Mouse (Mus musculus): ENCODE data around the gene Jazf1.

Jazf1 gene

DNA sequence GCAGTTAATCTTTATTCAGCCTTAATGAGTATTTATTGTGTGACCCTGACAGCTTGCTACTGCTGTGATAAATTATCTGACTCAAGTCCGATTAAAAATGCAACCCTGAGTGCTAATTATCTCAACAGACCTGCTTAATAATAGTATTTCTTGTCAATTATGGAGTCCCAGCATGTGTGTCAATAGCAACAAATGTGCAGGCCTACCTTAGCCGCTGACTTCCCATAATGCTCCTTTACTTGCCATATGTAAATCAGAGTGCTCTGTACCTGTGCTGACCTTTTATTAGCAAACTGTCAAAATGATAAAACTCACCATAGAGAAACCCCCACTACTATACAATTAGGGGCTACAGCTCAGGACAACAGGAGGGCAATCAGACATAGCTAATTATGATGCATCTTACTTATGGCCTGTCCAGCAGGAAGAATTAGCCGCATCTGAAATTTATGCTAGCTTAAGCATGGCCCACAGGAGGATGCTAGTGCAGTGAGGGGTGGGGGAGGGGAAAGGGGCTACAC, 209.5 kb downstream of the Jazf1 start:
- DNase-seq (ENCODE audit: low spot score in 2 of 2) = no peak

DNA sequence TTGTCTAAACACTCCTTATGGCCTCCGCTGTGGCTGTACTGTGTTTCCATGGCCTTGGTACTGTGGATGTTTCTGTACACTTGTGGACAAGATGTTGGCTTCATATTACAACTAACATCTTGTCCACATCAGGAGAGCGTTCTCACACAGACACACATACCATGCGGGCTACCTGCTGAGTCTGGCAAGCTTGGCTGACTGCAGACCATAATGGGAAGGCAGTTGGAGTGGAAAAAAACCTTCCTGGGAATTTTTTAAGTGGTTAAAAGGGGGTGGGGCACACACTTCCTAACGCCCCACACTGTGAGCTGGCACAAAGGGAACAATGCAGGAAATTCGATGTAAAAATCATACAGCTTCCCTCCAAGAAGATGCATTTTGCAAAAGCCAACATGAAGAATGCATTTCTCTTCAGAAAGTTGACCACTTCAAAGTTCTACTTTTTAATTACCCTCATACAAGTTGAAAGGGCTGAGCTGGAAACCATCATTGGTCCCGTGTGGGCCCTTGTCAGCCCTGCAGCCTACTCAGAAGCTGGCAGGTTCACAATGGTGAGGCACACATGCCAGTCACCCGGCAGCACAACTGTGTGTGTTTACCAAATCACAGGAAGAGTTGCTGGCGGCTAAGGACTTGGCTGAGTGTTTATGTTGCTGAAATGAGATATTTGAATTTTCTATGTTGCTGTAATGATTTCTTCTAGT, 215.9 kb downstream of the Jazf1 start:
- DNase-seq (ENCODE audit: low spot score in 2 of 2) = no peak

DNA sequence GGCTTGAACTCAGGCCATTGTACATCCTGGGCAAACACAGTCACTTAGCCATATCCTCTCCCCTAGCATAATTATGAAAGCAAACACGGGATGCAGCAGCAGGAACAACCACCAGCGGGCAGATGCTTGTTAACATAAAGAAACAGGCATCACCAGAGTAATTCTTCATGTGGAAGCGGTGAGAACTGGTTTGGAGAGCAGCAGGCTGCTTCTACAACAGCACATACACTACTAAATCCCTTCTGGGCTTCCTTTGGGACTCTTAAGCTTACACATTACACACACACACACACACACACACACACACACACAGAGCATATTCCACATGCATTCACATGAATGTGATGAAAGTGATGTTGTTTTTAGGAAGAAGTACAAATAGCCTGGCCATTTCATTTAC, 216.5 kb downstream of the Jazf1 start:
- DNase-seq (ENCODE audit: low spot score in 2 of 2) = no peak

DNA sequence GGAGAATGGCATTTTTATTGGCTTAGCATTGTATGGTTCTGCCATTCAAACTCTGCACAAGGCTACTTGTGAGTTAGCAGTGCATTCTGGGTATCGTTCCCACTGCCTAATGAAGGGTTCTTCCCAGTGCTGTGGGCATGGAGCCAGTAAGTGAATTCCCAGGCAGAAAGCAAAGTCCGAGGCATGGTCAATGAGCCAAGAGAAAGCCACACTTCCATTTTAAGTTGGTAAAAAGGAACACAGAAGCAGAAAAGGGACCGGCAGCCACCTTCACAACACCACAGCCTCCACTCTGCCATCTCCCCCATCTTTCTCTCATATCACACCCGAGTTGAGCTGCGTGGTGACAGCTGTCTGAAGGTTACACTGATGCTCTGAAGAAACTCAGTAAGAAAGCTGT, 217.4 kb downstream of the Jazf1 start:
- DNase-seq (ENCODE audit: low spot score in 2 of 2) = no peak

DNA sequence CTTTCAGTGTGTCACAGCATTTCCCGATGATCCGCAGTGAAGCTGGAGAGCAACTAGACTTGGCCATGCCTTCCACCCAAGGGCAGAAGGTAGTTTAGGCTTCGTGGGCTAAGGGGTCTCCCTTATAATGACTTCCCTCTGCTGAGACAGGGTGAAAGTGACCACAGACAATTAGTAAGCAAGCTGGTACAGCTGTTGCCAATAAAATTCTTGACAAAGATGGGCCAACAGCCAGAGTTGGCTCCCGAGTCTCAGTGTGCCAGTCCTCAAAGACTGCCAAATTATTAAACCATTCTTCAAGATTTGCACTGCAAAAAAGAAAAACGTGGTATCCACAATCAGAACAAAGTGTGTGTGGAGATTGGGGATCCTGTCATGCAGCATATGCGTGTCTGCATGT, 220.2 kb downstream of the Jazf1 start:
- DNase-seq (ENCODE audit: low spot score in 2 of 2) = no peak

DNA sequence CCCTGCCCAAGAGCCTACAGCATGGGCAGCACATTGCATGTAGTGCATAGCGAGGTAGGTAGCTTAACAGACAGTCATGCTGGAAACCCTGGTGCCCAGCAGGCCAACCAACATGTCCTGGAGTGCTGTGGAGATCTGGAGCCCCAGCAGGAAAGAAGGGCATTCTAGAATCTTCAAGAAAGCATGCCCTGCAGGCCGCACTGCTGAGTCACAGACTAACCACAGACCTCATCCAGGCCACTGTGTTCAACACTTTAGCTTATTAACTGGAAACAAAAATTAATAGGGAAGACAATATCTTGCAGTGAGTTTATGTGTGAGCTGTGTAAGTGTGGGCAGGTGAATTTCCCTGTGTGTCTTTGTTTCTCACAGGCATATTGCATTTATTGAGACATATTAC, 222.1 kb downstream of the Jazf1 start:
- DNase-seq (ENCODE audit: low spot score in 2 of 2) = no peak

DNA sequence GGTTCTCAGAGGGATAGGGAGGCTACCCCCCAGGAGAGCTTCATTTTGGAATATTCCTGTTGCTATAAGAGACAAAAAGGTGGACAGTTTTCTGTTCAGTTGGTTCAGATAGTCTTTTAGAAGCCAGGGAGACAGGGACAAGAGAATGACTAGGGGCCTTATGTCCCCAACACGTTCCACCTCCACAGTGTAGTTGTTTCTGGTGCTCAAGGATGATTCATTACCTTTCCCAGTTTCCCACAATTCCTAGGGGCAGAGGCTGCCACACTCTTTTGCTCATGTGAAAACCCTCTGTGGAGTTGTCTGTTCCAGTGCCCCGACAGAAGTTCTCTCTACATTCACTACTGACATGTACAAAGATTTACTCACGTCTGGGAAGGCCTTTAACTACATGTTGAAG, 223.7 kb downstream of the Jazf1 start:
- DNase-seq (ENCODE audit: low spot score in 2 of 2) = no peak

DNA sequence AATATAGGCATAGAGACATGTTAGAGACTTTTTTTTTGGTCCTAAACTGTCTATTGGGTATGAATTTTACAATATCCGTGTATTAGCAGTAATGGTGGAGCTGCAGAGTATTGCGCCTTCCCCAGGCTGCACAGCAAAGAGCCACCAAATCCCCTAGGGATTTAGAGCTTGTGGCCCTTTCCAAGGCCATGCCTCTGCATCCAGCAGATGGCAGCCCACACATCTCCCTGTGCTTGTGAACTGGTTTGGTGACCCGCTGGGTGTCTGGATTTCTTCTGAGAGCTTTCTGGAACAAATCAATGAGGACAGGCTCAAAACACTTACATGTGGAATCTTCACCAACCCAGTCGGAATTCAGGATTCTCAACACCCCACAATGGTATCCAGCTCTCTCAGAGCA, 225.4 kb downstream of the Jazf1 start:
- DNase-seq (ENCODE audit: low spot score in 2 of 2) = no peak

DNA sequence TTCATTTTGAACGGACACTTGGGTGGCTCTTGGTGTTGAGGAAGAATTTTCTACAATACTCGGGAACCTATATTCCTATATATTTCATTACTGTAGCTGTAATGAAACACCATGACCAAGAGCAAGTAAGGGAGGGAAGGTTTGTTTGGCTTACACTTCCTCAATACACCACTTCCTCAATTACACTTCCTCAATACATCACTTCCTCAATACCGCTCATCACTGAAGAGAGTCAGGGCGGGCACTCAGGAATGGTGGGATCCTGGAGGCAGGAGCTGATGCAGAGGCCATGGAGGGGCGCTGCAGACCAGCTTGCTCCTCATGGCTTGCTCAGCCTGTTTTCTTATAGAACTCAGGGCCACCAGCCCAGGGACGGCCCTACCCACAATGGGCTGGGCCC, 225.8 kb downstream of the Jazf1 start:
- DNase-seq (ENCODE audit: low spot score in 2 of 2) = no peak

DNA sequence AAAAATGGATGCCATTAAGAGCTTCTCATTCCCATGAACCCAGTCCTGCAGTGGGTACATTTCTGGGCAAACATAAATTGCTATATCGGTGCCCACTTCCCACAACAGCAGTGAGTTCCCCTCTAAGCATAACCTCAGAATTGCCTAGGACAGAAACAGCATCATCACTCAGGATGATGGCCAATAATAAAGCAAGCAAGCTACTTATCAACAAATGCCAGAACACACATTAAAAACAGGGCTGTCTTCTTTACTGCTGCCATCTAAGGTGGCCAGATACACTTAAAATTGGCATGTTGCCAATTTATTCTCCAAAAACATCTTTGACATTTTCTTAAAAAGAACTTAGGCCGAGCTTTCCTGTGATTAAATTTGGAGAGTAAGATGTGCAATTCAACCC, 226.8 kb downstream of the Jazf1 start:
- DNase-seq (ENCODE audit: low spot score in 2 of 2) = no peak

DNA sequence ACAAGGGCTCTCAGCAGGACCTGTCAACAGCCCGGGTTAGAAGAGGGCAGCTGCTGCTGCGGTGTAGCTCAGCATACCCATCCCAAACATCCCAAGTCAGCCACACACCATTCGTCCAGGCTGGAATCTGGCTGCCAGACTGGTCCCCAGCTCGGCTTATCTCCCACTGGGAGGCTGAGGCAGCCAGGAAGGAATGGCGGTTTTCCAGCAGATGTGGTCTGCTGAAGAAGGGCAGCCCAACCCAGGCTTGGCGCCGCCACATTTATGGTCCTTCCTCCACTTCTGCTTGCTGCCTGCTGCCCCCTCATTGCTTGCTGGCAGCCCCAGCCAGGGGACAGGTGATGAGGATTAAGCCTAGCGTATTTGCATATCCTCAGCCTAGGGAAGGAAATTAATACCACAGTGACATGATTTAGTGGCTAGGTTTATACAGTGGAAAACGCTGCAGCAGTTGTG, 227.8 kb downstream of the Jazf1 start:
- DNase-seq (ENCODE audit: low spot score in 2 of 2) = no peak

DNA sequence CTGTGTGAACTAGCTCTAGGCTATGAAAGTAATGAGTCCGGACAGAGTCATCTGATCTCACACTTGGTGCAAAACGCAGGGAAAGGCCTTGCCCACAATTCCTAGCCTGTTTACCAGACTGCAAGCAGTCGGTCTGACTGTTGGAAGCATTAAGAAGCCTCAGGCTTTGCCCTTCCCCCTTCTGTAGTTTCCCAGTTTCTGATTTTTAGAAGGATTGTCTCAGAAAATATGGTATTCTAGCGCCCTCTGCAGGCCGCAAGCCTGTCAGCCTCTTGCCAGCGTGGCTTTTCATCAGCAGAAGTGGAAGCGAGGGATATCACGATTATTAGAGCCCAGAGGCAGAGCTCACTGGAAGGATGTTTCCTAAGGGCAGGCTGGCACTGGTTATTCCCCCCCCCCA, 229.7 kb downstream of the Jazf1 start:
- DNase-seq (ENCODE audit: low spot score in 2 of 2) = peak; percentile 65 to 81

DNA sequence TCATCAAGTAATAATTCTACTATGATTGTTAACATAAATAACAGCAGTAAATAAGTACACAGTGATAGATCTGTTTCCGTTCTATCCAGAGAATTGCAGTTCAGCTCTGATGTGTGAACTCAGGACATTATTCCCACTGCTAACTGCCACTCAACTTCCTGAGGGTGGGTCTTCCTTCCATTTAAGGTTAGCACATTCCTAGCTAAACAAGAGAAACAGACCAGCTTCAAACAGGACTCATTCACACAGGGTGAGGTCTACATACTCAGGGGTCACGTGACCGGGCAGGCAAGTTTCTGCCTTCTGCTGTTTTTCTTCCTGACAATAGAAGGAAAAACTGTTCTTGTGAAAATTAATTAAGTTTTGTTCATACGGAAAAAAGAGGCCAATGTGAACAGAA, 230.6 kb downstream of the Jazf1 start:
- DNase-seq (ENCODE audit: low spot score in 2 of 2) = no peak

DNA sequence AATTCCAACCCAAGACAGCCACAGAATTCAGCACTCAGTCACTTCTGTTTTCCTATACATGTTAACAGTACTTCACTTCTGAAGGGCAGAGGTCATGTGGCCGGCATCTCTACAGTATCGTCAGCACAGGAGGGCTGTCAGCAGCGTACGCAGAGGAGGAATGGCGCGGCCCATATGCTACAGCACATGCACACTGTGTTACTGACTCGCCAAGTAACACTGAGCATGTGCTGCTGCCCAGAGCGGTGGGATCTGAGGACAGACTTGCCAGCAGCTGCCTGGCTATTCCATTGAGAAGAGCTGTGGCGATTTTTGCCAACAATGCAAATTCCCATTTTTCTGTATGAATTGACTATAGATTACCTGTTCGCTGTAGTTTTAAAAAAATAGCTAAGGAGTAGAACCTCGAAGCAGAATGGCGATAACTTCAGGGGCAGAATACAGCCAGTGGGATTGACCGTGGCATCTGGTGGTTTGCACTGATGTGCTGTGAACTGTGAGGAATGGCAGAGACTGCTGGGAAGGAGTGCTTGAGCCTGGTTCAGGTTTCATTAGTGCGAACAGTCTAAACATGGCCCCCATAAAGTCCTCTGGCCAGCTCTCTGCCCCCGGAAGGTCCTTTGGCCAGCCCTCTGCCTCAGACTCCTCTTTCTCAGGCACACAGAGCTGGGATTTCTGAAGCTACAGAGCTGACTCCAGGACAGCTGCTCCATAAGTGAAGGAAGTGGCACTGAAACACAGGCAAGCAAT, 232.1 kb downstream of the Jazf1 start:
- DNase-seq (ENCODE audit: low spot score in 2 of 2) = no peak

DNA sequence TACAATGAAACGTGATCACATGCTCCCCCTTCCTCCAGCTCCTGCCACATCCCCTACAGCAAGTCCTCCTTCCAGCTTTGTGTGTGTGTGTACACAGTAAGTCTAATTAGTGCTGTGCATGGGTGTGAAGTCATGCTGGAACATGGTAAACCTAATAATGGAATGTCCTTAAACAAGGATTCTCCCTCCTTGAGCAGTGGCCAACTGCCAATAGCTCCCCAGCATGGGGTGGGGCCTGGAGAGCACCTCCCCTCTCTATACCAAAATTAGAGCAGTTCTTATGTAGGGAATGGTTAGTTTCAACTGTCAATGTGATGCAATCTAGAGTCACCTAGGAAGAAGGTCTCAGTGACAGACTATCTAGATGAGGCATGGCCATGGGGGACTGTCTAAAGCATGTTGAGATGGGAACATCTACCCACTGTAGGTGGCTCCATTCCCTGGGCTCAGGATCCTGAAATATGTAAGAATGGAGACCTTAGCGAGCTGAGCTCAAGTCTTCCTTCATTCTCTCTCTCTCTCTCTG, 240.6 kb downstream of the Jazf1 start:
- no peak for DNase-seq (ENCODE audit: low spot score in 2 of 2)

DNA sequence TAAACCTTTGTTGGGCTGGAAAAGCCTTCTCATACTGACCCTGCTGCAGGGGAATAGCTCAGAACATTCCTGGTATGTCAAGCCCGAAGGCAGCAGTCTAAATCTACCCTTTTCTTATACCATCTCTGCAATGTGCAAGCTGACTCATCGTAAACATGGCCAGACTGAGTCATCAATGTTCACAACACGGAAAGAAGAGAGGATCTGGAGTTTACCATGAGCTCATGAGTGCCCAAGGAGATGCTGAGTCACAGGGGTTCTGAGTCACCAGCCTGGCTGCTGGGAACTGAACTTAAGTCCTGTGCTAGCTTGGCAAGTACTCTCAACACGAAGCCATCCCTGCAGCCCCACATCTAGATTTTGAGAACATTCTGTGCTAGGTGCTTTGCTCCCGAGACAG, 242.9 kb downstream of the Jazf1 start:
- DNase-seq (ENCODE audit: low spot score in 2 of 2) = no peak

DNA sequence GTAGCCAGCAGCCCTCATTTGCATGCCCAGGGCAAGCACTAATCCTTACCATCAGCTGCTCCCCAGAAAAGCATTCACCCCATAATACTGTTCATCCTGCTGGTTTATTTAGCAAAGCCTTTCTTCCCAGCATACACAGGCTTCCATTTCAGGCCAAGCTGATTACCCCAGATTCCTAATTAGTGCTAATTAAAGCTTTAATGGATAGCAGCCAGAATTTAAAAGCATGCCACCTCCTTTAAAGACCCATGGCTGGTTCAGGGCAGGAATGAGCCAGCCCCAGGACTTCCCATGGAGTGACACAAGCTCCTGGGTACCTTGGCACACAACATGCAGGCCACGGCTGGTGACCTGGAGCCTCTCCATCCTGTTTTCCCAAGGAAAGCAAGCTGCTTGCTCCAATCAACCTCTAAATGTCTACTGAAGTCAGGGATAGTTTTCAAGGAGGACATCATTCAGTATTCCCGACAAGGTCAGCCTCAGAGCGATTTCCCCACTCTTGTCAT, 243.4 kb downstream of the Jazf1 start:
- DNase-seq (ENCODE audit: low spot score in 2 of 2) = no peak

DNA sequence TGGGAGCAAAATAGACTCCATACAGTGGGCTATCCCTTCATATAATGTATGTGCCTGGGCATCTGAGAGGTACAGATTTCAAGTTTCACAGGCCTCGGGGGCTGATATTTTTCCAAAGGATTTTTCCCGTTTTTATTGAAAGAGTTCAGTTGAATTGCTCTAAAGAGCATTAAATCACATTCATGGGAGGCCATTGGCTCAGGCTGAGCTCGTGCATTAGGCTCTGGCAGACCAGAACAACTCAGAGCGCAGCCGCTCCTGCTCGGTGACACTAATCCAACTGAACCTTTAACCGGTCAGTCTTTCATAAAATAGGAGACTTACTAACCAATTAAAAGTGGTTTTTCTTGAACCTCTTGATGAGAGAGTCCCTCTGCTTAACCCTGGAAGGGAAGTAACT, 245.4 kb downstream of the Jazf1 start:
- DNase-seq (ENCODE audit: low spot score in 2 of 2) = no peak

DNA sequence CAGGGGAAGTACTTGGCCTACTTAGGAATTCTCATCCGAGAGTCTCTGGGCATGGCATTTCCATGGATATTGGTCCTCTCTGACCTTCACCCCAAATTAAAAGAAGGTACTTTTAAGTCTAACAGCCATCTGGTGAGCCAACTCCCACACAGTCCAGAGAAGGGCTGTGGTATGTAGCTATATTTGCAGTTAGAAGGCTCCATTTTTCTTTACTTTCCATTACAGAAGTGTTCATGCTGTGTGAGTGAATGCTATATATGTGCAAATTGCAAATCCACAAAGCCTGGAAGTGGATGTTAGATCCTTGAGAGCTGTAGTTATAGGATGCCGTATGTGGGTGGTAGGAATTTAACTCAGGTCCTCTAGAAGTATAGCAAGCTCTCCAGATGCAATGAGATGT, 245.8 kb downstream of the Jazf1 start:
- DNase-seq (ENCODE audit: low spot score in 2 of 2) = no peak

DNA sequence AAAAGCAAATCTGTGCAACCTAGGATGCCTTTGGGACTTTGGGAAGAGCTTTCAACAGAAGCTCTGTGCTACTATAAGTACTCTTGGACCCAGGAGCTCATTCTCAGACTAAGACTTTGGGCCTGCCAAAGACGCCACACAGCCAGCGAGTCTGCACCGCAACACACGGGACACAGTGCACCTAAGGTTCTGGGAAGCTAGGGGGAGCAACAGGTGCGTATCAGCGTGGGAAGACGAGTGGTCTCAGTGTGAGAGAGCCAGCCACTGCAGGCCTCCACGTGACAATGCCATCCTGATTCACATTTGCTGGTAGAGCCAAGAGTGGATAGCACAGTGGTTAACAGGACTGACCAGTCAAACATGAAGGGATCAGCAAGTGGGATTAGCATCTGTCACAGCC, 249.1 kb downstream of the Jazf1 start:
- no peak for DNase-seq (ENCODE audit: low spot score in 2 of 2)

DNA sequence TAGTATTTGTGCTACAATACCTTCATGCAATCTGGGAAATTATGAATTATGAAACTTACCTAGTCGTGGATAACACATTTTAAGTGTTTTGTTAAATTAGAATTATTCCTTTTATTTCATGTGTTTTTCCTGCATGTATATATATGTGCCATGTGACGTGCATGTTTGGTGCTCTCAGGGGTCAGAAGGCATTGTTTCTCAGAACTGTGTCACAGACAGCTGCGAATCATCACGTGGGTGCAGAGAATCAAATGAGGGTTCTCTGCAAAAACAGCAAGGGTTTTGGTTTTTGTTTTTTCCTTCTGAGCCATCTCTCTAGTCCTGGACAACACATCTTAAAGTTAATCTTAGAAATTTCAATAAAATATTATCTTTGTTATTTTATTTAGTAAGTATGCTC, 250.4 kb downstream of the Jazf1 start:
- no peak for DNase-seq (ENCODE audit: low spot score in 2 of 2)

DNA sequence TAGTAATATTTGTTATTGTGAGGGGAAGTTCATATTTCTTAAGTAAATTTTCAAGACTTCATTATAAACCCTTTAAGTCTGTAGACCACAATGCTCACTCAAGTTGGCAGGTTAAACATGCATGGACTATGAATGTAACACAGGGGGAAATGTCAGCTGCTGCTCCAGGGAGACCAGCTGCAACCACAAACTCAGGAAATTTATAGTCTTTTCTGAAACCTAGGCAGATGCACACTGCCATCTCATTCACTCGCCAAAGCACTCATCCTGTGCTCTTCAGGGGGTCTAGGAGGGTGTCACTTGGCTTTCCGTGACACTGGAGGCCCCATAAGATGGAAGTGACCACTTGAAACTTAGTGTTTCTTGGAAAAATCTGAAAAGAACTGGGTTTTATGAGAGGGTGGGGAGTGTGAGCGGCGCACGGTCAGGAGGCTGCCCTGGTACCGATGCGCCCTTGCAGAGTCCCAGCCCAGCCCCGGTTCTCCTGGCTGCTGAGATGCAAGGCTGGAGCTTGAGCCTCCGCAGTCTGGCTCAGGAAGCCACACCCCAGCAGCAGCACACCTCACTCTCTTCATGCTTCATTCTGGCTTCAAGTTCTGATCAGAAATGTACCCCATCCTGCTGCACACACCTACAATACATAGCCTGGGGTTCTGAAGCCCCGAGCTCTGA, 251.1 kb downstream of the Jazf1 start:
- peak; percentile 48 to 54 for DNase-seq (ENCODE audit: low spot score in 2 of 2)

Measured in thymus, postnatal 10 days (tissue).